Mouse (Mus musculus) embryonic facial prominence, embryonic 10.5 days (tissue): ENCODE data around the gene Smarcad1. TPM values are rescaled to one million over a fixed set of nuclear protein-coding genes. Genes with fewer than 3 reads are reported as not detected.
"Not testable (repeated sequence)": the region's sequence is repeated elsewhere in the genome, so short reads cannot be mapped to it uniquely, and the experiment has no call there.

Source experiments
- DNase-seq: peaks from one replicate; pipeline ENCODE4 v3.0.0-alpha.2; 2017; ENCODE audit warnings: low spot score
- H3K27ac ChIP-seq: fragments of 300-500 bp; sonication (generic); replicated peaks from 2 replicates; pipeline ENCODE4 v1.5.1; 2016; ENCODE audit warnings: mild to moderate bottlenecking
- H3K27me3 ChIP-seq: fragments of 300-500 bp; sonication (generic); replicated peaks from 2 replicates; pipeline ENCODE4 v1.6.1; 2016; ENCODE audit warnings: low read depth, mild to moderate bottlenecking; ENCODE audit not compliant: poor library complexity, severe bottlenecking
- H3K36me3 ChIP-seq: fragments of 300-500 bp; sonication (generic); replicated peaks from 2 replicates; pipeline ENCODE4 v1.6.1; 2016; ENCODE audit warnings: mild to moderate bottlenecking, moderate library complexity
- H3K4me1 ChIP-seq: fragments of 300-500 bp; sonication (generic); 2 replicates; pipeline ENCODE4 v1.6.1; 2016
- H3K4me3 ChIP-seq: fragments of 300-500 bp; sonication (generic); 2 replicates; pipeline ENCODE4 v1.5.1; 2016; ENCODE audit warnings: mild to moderate bottlenecking, moderate library complexity
- H3K9me3 ChIP-seq: fragments of 300-500 bp; sonication (generic); 2 replicates; pipeline ENCODE4 v1.6.1; 2016; ENCODE audit warnings: mild to moderate bottlenecking
- WGBS: fragments of 180-500 bp; shearing (Covaris S2); methylation state at CpG from one replicate; pipeline ENCODE4 v1.1.7; 2016; 5-methylcytosine and 5-hydroxymethylcytosine counted together
- polyA plus RNA-seq: library from polyadenylated mRNA; unstranded; fragments of >200 nt; fragmentation: Nextera tagmentation; extraction: Ambion mirVana; gene quantifications from 2 replicates; pipeline ENCODE4 v1.2.1, GENCODE M21; 2016

Gene Smarcad1
- 112 and 122 TPM in 2 replicates for polyA plus RNA-seq

DNA sequence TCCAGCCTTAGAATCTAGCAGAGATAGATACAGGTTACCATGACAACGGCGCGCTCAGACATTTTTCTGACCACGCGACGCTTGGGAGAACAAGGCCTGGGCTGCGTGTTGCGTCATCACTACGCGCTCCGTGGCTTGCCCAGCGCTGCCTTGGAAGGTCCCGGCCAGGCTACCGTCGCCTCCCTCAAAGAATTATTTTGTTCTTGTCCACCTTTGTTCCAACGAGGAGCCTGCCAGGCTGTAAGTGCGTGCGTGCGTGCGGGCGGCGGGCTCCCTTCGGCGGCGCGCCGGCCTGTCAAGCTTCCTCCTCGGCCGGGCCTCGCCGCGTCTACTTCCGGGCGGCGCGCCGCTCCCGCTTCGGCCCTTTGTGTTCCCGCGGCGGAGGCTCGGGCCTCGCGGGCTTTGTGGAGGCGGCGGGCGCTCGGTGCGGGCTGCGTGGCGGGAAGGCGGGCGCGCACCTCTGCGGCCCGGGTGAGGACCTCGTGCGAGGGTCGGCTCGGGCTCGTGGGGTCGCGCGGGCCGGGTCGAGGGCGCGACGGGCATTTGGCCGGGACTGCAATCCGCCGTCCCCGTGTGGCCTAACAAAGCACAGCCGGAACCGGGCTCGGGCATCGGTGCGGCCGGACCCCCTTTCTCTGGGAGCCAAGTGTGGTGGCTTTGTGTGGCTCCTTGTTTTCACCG, at the start of gene Smarcad1:
Smarcad1 (plus strand) TSS at position 93 of the 681 bp plus-strand sequence.
- under 1% methylated on average over 81 of the region's 81 CpGs for WGBS
- DNase-seq, result peak; percentile 92
- peaks cover 38% of the 10 kb centered on the region for H3K36me3 ChIP-seq
- peak within 1 kb of the TSS; percentile 86 for H3K4me3 ChIP-seq
- H3K9me3 ChIP-seq, result no peaks in the 10 kb centered on the region
- peak within 1 kb of the TSS; percentile 100 for H3K27ac ChIP-seq
- no peaks in the 10 kb centered on the region for H3K27me3 ChIP-seq
- H3K4me1 ChIP-seq, result peaks cover 4% of the 10 kb centered on the region; the same call in 1 of the 2 replicates

DNA sequence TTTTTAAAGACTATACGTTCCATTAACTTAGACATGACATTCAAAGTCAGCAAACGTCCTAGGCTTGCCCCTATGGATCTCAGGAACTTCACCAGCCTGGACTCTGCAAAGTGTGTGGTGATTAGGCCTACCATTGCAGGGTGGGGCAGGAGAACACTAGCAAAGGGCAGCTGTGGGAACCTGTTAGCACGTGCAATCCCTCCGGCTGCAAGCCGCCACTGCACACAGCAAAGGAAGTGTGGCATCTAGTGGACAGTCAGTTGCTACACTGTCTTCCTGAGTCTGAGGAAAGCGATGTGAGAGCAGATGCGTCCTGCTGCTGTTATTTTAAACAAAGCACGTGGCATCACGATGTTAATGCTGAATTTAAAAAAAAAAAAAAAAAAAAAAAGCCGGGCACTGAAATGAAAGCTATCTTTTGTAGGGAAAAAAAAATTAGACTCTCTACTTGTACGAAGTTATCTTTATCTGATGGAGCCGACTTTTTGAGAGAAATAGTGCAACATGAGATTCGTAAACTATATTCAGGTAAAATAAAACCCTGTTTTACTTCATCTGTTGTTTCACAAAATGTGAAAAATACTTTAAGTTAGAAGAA, 45.5 kb upstream of the Smarcad1 start:
- Histone ChIP-seq H3K4me3 (no peak overlapping the region), H3K4me1 (no peaks in the 10 kb centered on the region), H3K9me3 (no peaks in the 10 kb centered on the region), H3K36me3 (no peaks in the 10 kb centered on the region), H3K27ac (no peak overlapping the region), H3K27me3 (no peaks in the 10 kb centered on the region)
- DNase-seq, result peak; percentile 29
- WGBS, result 55% methylated on average over 13 of the region's 13 CpGs

DNA sequence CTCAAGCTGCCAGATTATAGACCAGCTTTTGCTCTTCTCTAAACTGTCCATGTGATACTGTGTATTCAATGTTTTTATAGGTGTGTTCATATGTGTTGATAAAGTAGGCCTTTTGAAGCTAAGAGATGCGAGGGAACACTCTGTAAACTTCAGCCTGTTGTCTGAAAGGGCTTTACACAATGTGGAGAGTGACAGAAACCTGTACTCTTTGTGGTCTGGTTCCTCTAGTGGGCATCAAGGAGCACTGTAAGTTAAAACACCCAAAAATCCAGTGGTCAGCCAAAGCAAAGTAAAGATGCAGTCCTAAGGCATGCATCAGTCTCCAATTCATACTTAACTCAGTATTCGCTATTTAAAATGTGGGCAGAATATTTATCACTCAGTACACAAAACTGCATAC, 44.6 kb upstream of the Smarcad1 start:
- 85% methylated on average over 2 of the region's 2 CpGs for WGBS
- H3K9me3 ChIP-seq, result no peaks in the 10 kb centered on the region
- H3K4me1 ChIP-seq, result no peaks in the 10 kb centered on the region

DNA sequence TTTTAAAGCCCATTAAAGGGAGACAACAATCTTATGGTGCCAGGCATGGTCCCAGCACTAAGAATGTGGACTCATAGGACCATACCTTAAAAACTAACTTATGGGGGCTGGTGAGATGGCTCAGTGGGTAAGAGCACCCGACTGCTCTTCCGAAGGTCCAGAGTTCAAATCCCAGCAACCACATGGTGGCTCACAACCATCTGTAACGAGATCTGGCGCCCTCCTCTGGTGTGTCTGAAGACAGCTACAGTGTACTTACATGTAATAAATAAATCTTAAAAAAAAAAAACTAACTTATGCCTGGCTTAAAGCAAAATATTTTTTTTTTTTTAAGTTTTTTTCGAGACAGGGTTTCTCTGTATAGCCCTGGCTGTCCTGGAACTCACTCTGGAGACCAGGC, 41.6 kb upstream of the Smarcad1 start:
- H3K4me3 ChIP-seq, H3K27me3 ChIP-seq, DNase-seq, H3K36me3 ChIP-seq, H3K27ac ChIP-seq, H3K9me3 ChIP-seq, H3K4me1 ChIP-seq: not testable (repeated sequence)
- 82% methylated on average over 5 of the region's 5 CpGs for WGBS

More for the DNA sequence above, 44.6 kb upstream of the Smarcad1 start:
- DNase-seq, result no peak
- Histone ChIP-seq H3K27ac (no peak overlapping the region), H3K36me3 (no peaks in the 10 kb centered on the region), H3K4me3 (no peak overlapping the region), H3K27me3 (no peaks in the 10 kb centered on the region)

DNA sequence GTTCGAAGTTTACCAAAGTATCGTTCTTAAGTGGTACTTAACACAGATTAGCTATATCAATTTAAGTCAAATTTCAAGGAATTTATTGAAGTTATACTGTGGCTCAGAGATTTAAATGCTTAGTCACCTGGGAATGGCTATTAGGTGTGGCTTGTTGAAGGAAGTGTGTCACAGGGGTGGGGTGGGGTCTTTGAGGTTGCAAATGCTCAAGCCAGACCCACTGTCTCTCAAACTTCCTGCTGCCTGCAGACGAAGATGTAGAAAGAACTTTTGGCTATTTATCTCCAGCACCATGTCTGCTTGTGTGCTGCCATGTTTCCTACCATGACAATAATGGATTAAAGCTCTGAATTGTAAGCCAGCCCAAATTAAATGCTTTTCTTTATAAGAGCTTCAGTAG, 40.2 kb upstream of the Smarcad1 start:
- 85% methylated on average over 3 of the region's 3 CpGs for WGBS
- no peaks in the 10 kb centered on the region for H3K36me3 ChIP-seq
- no peaks in the 10 kb centered on the region for H3K27me3 ChIP-seq
- no peak overlapping the region for H3K4me3 ChIP-seq
- no peak for DNase-seq
- no peak overlapping the region for H3K27ac ChIP-seq
- H3K9me3 ChIP-seq, result no peaks in the 10 kb centered on the region
- no peaks in the 10 kb centered on the region for H3K4me1 ChIP-seq

DNA sequence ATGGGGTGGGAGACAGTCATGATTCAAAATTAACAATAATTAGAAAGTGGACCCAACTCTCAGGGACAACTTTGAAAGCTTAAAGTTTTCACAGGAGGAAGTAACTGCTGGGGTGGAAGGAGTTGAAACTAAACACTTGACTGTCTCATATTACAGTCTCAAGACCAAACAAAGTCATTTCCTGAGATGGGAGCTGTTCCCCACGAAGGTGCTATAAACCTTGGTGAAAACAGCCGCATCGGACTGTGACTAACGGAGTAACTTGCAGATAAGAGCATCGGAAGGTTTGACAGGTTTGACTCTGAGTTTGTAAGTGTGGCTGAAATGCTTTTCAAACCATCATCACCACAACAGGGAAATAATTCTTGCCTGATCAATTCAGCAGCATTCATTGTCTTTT, 33.5 kb upstream of the Smarcad1 start:
- Histone ChIP-seq H3K4me1 (no peaks in the 10 kb centered on the region), H3K9me3 (no peaks in the 10 kb centered on the region), H3K4me3 (no peak overlapping the region), H3K27me3 (no peaks in the 10 kb centered on the region), H3K27ac (no peak overlapping the region), H3K36me3 (no peaks in the 10 kb centered on the region)
- DNase-seq, result no peak
- WGBS, result 69% methylated on average over 5 of the region's 5 CpGs

DNA sequence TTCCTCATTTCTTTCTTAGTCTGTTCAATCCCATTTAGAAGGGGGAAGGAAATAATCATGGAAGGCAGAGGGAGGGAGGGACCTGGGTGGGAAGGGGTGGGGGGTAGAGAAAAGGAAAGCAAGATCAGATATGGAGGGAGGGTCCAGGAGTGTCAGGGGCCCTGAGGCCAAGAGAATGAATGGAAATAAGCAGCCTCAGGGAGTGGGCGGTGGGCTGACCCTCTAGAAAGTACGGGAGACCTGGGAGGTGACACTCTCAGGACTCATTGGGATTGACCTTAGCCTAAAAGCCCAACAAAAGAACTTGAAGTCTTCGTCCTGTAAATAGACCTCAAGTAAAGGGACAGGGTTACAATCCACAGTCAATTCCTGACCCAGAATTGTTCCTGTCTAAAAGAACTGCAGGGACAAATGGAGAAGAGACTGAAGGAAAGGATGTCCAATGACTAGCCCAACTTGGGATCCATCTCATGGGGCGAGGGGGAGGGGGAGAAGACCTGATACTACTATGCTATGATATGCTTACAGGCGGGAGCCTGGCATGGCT, 30.9 kb upstream of the Smarcad1 start:
- whole genome bisulfite sequencing, result 85% methylated on average over 5 of the region's 5 CpGs
- Histone ChIP-seq H3K27ac (no peak overlapping the region), H3K27me3 (no peaks in the 10 kb centered on the region), H3K9me3 (no peaks in the 10 kb centered on the region), H3K4me1 (no peaks in the 10 kb centered on the region), H3K36me3 (no peaks in the 10 kb centered on the region), H3K4me3 (no peak overlapping the region)
- DNase-seq, result no peak

DNA sequence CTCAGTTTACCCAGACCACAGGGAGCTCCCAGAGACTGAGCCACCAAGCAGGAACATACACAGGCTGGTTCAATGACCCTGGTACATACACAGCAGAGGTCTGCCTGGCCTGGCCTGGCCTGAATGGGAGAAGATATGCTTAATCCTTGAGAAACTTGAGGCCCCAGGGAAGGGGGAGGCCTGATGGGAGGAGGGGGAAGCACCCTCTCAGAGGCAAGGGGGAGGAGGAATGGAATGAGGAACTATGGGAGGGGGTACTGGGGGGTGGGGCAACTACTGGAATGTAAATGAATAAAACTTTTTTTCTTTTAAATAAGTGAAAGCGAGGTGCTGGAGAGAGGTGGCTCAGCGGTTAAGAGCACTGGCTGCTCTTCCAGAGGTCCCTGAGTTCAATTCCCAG, 30.2 kb upstream of the Smarcad1 start:
- Histone ChIP-seq H3K27me3 (no peaks in the 10 kb centered on the region), H3K27ac (no peak overlapping the region), H3K4me3 (no peak overlapping the region), H3K4me1 (no peaks in the 10 kb centered on the region), H3K36me3 (no peaks in the 10 kb centered on the region), H3K9me3 (no peaks in the 10 kb centered on the region)
- 87% methylated on average over 2 of the region's 2 CpGs for WGBS
- no peak for DNase-seq

DNA sequence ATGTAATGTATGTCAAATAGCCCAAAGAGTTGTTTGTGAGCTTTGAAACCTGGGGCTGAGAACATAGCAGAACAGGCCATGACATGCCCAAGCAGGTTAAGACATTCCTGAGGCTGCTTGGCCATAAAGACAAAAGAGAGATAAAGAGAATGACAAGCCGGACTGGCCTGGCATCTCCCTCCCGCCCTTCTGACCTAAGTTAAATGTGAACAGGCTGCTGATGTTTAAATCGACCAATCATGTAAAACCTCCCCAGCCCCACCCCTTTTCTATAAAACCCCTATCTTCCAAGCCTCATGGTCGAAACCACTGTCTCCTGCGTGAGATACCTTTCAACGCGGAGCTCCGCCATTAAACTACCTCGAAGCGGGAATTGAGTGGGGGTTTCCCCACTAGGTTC, 24.8 kb upstream of the Smarcad1 start:
- Histone ChIP-seq H3K9me3 (no peaks in the 10 kb centered on the region), H3K4me3 (no peak overlapping the region), H3K27me3 (no peaks in the 10 kb centered on the region), H3K4me1 (0 out of 2 replicates have a peak, but pooled peaks cover 4% of the 10 kb centered on the region), H3K36me3 (no peaks in the 10 kb centered on the region), H3K27ac (no peak overlapping the region)
- DNase-seq, result no peak
- WGBS, result 92% methylated on average over 10 of the region's 10 CpGs

DNA sequence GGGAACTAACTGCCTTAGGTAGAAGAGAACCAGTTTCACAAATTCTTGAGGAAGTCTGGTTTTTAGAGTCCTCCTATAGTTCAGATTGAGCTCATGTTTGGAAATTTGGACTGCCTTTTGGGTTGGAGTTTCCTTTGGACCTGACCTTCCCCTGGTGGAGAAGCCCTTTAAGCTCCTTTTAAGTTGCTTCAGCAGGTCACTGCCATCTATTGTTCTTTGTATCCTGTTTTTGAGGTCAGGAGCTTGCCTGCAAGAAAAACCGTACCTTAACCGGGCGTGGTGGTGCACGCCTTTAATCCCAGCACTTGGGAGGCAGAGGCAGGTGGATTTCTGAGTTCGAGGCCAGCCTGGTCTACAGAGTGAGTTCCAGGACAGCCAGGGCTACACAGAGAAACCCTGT, 23.4 kb upstream of the Smarcad1 start:
- not testable (repeated sequence) for H3K27me3 ChIP-seq, H3K4me3 ChIP-seq, H3K9me3 ChIP-seq, H3K27ac ChIP-seq, H3K4me1 ChIP-seq, DNase-seq, H3K36me3 ChIP-seq
- WGBS, result 85% methylated on average over 5 of the region's 5 CpGs

DNA sequence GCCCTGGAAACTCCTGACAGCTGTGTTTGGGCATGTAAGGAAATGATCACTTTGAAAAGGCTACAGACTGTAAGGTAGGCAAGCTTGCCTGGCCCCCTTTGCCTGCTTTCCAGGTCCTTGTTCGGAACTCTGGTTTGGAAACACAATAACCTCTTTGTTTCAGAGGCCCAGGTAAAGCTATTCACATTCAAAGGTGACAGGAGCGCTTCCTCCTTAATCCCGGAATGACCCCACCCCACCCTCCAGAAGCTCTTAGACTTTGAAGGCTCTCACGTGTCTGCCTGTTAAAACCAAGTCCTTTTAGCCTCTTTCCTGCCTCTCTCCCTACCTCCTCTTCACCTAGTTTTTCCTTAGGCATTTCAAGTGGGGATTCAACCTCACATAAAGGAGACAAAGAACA, 20.5 kb upstream of the Smarcad1 start:
- 11% methylated on average over 4 of the region's 4 CpGs for WGBS
- 0 out of 2 replicates have a peak, but pooled peaks cover 4% of the 10 kb centered on the region for H3K4me1 ChIP-seq

DNA sequence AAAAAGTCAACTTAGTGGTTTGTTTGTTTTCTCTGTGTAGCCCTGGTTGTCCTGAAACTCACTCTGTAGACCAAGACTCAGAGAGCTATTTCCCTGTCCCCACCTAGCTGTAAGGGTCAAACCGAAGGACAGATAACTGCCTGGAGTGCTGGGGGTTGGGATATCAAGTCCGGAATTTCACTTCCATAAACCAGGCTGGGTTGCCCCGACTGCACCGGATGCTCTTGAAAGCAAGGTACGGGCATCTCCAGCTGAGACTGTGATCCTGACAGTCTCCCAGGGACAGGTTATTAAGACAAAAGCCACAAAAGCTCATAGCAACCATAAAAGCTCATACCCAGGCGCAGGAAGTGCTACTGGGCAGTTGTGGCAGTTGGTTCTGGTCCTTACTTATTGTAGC, 19.3 kb upstream of the Smarcad1 start:
- Histone ChIP-seq H3K36me3 (no peaks in the 10 kb centered on the region), H3K4me1 (0 out of 2 replicates have a peak, but pooled peaks cover 4% of the 10 kb centered on the region), H3K4me3 (no peak overlapping the region), H3K9me3 (no peaks in the 10 kb centered on the region), H3K27me3 (no peaks in the 10 kb centered on the region), H3K27ac (no peak overlapping the region)
- DNase-seq, result no peak
- WGBS, result 80% methylated on average over 6 of the region's 6 CpGs

More for the DNA sequence above, 20.5 kb upstream of the Smarcad1 start:
- Histone ChIP-seq H3K27me3 (no peaks in the 10 kb centered on the region), H3K27ac (no peak overlapping the region), H3K36me3 (no peaks in the 10 kb centered on the region), H3K9me3 (no peaks in the 10 kb centered on the region), H3K4me3 (no peak overlapping the region)
- peak; percentile 12 for DNase-seq

DNA sequence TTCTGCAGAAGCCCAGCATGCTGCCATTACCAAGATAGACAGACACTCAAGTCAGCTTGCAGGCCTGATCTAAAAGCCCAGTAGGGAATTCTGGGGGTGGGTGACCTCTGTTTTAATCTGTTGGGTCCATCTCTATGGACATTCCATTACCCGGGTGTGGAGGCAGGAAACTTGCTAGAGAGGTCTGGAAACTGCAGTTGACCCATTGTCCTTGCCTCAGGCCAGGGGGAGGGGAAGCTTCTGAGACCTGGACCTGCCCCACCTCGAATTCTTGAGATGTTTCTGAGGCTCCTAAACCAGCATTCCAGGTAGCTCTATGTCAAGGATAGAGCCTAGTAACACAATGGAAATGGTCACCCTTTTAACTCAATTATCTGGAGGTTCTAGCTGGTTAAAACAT, 17.7 kb upstream of the Smarcad1 start:
- no peak for DNase-seq
- Histone ChIP-seq H3K4me1 (0 out of 2 replicates have a peak, but pooled peaks cover 4% of the 10 kb centered on the region), H3K36me3 (no peaks in the 10 kb centered on the region), H3K4me3 (no peak overlapping the region), H3K27me3 (no peaks in the 10 kb centered on the region), H3K27ac (no peak overlapping the region), H3K9me3 (no peaks in the 10 kb centered on the region)
- WGBS, result 34% methylated on average over 2 of the region's 2 CpGs
